Mouse (Mus musculus) embryonic facial prominence, embryonic 13.5 days (tissue): Measurements from ENCODE around the gene Ipcef1. TPM values are rescaled to one million over a fixed set of nuclear protein-coding genes. Genes with fewer than 3 reads are reported as not detected.

Experiments
- ATAC-seq: fragments of 200-750 bp; cut with Nextera tagmentation; 2 replicates; pipeline ENCODE4 v1.8.0; 2017; ENCODE audit warnings: low read depth; ENCODE audit not compliant: insufficient number of reproducible peaks, insufficient read depth, low FRiP score, low TSS enrichment
- H3K27ac ChIP-seq: fragments of 300-500 bp; sonication (generic); 2 replicates; pipeline ENCODE4 v1.5.1; 2015; ENCODE audit warnings: moderate library complexity, mild to moderate bottlenecking, inconsistent platforms
- H3K27me3 ChIP-seq: fragments of 300-500 bp; sonication (generic); 2 replicates; pipeline ENCODE4 v1.6.1; 2015; ENCODE audit warnings: mild to moderate bottlenecking, inconsistent platforms
- H3K36me3 ChIP-seq: fragments of 300-500 bp; sonication (generic); 2 replicates; pipeline ENCODE4 v1.6.1; 2015; ENCODE audit warnings: mild to moderate bottlenecking, inconsistent platforms
- H3K4me1 ChIP-seq: fragments of 300-500 bp; sonication (generic); 2 replicates; pipeline ENCODE4 v1.6.1; 2015; ENCODE audit warnings: inconsistent platforms
- H3K4me2 ChIP-seq: fragments of 300-500 bp; sonication (generic); 2 replicates; pipeline ENCODE4 v1.6.1; 2015; ENCODE audit warnings: moderate library complexity, mild to moderate bottlenecking, inconsistent platforms
- H3K4me3 ChIP-seq: fragments of 300-500 bp; sonication (generic); 2 replicates; pipeline ENCODE4 v1.5.1; 2015; ENCODE audit warnings: mild to moderate bottlenecking, inconsistent platforms
- H3K9ac ChIP-seq: fragments of 300-500 bp; sonication (generic); 2 replicates; pipeline ENCODE4 v1.6.1; 2015; ENCODE audit warnings: mild to moderate bottlenecking, inconsistent platforms
- H3K9me3 ChIP-seq: fragments of 300-500 bp; sonication (generic); 2 replicates; pipeline ENCODE4 v1.6.1; 2016; ENCODE audit warnings: inconsistent platforms
- WGBS: fragments of 180-500 bp; shearing (Covaris S2); methylation state at CpG from one replicate; pipeline ENCODE4 v1.1.7; 2015; ENCODE audit warnings: mixed read lengths; 5-methylcytosine and 5-hydroxymethylcytosine counted together
- polyA plus RNA-seq: library from polyadenylated mRNA; unstranded; fragments of >200 nt; fragmentation: Nextera tagmentation; extraction: Ambion mirVana; gene quantifications from 2 replicates; pipeline ENCODE4 v1.2.1, GENCODE M21; 2015

Gene Ipcef1
- polyA plus RNA-seq, 1 experiment from 2014 or later: 0.48 TPM

DNA sequence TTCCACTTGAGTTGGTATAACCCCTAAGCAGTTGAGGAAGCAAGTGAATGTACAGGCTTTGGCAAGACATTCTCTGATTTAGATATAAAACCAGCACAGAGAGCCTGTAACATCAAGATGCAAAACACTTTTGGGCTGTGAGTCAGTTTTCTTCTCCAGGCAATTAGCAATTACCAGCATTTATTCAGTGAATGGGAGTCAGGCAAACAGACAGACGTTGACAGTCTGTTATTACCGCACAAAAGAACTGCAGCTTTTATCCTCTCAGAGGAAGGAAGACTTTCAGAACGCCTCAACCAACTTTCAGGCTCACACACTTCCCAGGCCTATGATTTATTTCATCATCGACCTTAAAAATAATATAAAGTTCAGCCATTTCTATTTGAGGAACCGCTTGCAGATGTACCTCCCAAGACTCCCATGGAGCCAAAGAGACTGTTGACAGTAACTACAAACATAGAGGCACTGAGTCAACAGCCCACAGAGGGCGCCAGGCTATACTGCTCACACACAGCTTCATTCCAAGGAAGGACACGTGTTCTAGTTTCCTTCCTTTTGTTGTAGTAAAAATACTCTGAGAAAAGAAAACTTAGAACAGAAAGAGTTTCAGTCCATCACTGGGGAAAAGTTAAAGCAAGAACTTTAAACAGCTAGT is 180.7 kb downstream of the Ipcef1 start:
- ATAC-seq: no peak
- Histone ChIP-seq H3K4me3 (no peak overlapping the region), H3K27me3 (no peaks in the 10 kb centered on the region), H3K9me3 (peaks cover 6% of the 10 kb centered on the region; the same call in 1 of the 2 replicates), H3K36me3 (no peaks in the 10 kb centered on the region), H3K4me2 (no peak overlapping the region), H3K9ac (no peak overlapping the region), H3K27ac (no peak overlapping the region), H3K4me1 (no peaks in the 10 kb centered on the region)
- 74% methylated on average over 7 of the region's 7 CpGs for WGBS

DNA sequence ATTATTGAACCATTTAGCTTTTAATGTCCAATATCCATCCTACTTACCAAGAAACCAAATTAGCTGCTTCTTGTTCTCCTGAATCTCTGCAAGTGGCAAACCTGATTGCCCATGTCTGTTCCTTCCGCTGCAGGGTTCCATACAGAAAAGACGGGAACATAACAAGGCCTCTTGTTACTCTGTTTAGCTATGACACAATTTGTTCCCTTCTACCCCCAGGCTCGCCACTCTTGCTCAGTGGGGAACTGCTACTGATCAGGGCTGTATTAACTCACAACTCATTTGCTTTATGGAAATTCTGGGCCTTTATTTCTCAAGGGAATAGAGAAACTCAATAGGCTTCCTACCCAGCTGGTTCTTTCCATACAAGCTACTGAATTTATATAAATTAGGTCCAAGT is 196.5 kb downstream of the Ipcef1 start:
- Histone ChIP-seq H3K4me2 (no peak overlapping the region), H3K9ac (no peak overlapping the region), H3K36me3 (no peaks in the 10 kb centered on the region), H3K4me1 (no peaks in the 10 kb centered on the region), H3K4me3 (no peak overlapping the region), H3K27me3 (no peaks in the 10 kb centered on the region), H3K27ac (no peak overlapping the region), H3K9me3 (no peaks in the 10 kb centered on the region)
- no peak for ATAC-seq
- 67% methylated on average over 3 of the region's 3 CpGs for WGBS

DNA sequence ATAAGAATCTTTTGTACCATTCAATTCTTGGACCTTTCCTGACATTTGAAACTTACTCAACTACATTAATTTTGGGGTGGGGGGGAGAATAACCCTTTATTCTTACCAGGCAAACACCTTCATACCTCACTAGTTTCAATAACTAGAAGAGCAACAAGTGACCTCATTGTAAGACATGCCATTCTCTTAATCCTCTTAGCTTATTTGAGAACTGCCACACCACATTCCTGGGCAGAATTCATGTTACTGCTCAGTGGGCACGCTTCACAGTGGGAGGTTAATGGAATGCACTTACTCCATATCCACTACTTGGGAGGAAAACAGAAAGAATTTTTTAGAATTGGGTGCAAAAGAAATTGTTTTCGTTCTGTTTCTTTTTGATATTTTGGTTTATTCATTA is 203.4 kb downstream of the Ipcef1 start:
- Histone ChIP-seq H3K4me3 (no peak overlapping the region), H3K9ac (no peak overlapping the region), H3K4me1 (0 out of 2 replicates have a peak, but pooled peaks cover 4% of the 10 kb centered on the region), H3K4me2 (no peak overlapping the region), H3K9me3 (no peaks in the 10 kb centered on the region), H3K36me3 (no peaks in the 10 kb centered on the region), H3K27me3 (no peaks in the 10 kb centered on the region), H3K27ac (no peak overlapping the region)
- no peak for ATAC-seq
- WGBS: 68% methylated on average over 2 of the region's 2 CpGs

DNA sequence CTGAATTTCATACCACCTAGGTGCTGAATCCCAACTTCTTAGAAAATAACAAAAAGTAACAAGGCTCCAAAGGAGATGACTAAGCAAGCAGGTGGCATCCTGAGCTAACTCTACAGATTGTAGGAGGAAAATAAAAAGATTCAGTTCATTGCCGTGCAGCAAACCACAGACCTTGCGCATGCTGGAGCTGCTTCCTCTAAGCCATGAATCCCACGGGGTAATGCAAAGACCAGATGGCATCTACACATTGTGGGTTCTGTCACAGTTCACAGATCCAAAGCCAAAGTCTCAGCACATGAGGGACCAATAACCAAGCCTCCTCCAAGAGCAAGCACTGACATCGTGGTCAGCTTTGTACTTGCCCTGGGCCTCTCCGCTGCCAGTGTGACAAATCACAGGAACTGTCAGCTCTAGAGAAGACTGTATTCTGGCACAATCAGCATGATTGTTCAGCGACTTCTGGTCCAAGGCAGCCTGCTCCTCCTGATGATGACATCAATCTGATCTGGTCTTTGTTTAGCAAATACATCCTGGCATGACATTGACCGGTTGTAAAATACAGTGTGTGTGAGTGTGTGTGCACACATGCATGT is 204.0 kb downstream of the Ipcef1 start:
- 0 out of 2 replicates have a peak, but pooled peaks cover 4% of the 10 kb centered on the region for H3K4me1 ChIP-seq
- H3K27ac ChIP-seq: no peak overlapping the region
- 41% methylated on average over 7 of the region's 7 CpGs for WGBS
- no peaks in the 10 kb centered on the region for H3K9me3 ChIP-seq
- no peaks in the 10 kb centered on the region for H3K36me3 ChIP-seq
- no peak overlapping the region for H3K4me2 ChIP-seq
- ATAC-seq: no peak
- H3K9ac ChIP-seq: no peak overlapping the region
- no peak overlapping the region for H3K4me3 ChIP-seq
- no peaks in the 10 kb centered on the region for H3K27me3 ChIP-seq

DNA sequence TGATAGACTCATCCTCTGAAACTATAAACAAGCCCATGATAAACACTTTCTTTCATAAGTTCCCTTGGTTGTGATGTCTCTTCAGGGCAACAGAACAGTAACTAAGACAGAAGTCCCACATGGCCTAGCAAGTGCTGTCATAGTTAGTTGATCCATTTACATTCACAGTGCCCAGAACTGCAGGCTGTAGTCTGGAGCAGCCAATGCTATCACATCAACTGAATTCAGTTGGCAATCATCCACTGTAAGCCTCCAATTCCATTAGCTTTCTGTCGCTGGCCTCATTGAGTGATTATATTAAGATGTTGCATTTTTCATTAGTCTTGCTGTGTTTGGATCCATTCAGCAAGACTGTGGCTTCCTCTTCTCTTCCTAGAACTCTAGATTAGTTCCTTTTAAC is 206.0 kb downstream of the Ipcef1 start:
- Histone ChIP-seq H3K9me3 (no peaks in the 10 kb centered on the region), H3K4me3 (no peak overlapping the region), H3K4me2 (no peak overlapping the region), H3K36me3 (no peaks in the 10 kb centered on the region), H3K27ac (no peak overlapping the region), H3K9ac (no peak overlapping the region), H3K27me3 (no peaks in the 10 kb centered on the region), H3K4me1 (0 out of 2 replicates have a peak, but pooled peaks cover 4% of the 10 kb centered on the region)
- no peak for ATAC-seq
- 89% methylated on average over 1 of the region's 1 CpGs for WGBS

DNA sequence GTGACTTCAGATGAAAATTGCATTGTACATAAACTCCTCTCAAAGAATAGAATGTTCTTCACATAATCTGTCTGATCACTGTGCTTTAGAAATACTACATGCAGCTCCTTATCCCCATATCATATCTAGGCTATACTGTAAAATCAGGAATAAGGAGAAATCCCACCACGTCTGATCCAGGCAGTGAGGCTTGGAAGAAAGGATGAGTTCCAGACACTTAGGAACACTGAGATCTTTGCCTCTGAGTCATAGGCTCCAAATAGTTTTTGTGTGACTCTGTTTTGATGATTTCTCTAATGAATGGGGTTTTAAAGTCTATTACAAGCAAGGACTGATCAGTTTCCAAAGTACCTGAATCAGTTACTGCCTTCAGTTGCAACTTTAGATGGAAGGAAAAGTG is 210.1 kb downstream of the Ipcef1 start:
- Histone ChIP-seq H3K4me1 (no peaks in the 10 kb centered on the region), H3K36me3 (no peaks in the 10 kb centered on the region), H3K27ac (no peak overlapping the region), H3K4me2 (no peak overlapping the region), H3K9me3 (no peaks in the 10 kb centered on the region), H3K27me3 (no peaks in the 10 kb centered on the region), H3K9ac (no peak overlapping the region), H3K4me3 (no peak overlapping the region)
- ATAC-seq: no peak
- WGBS: 55% methylated on average over 1 of the region's 1 CpGs

Other genes with a start within 250 kb of the Ipcef1 start
- gene Cnksr3, start 159.8 kb upstream of the Ipcef1 start, polyA plus RNA-seq: 11.1 and 11.6 TPM in 2 replicates